Mouse (Mus musculus) bone marrow macrophage, adult 2 months (primary cell): ENCODE measurements at regions not wholly inside any gene's neighbourhood (a gene's known extent, or its start where the extent isn't known, plus 50 kb on each side); places are given as distances from the start of the nearest gene placed in this dataset.

Experiments used
- CTCF ChIP-seq: IDR thresholded peaks from 2 replicates; pipeline ENCODE4 v1.5.1; 2012; ENCODE audit warnings: low read depth, mild to moderate bottlenecking, low read length, moderate library complexity
- POLR2A ChIP-seq: IDR thresholded peaks from 2 replicates; pipeline ENCODE4 v1.6.1; 2012; ENCODE audit warnings: mild to moderate bottlenecking, low read depth, low read length, borderline replicate concordance

GRCm38 (mm10) chr2:116993724-116994123, 115.2 kb downstream of the Tmco5 start:
- TF ChIP-seq POLR2A (no peak), CTCF (no peak)
